Mouse (Mus musculus) megakaryocyte-erythroid progenitor cell, adult 5-6 weeks (primary cell): ENCODE results near the gene Chst14. TPM values are rescaled to one million over a fixed set of nuclear protein-coding genes. Genes with fewer than 3 reads are reported as not detected.

Experiments used
- ATAC-seq: replicated peaks from 2 replicates; pipeline ENCODE4 v1.8.0; 2016; ENCODE audit warnings: mild to moderate bottlenecking, inconsistent platforms; ENCODE audit not compliant: severe bottlenecking, poor library complexity, low FRiP score, low TSS enrichment
- total RNA-seq, 2 experiments: library from RNA; stranded (forward) in 1 of 2; stranded (reverse) in 1 of 2; fragments of 200-1000, 215-1000 nt in 1 of 2; fragments of >200 nt in 1 of 2; fragmentation: Nextera tagmentation in 1 of 2; gene quantifications; 2 replicates each; pipeline ENCODE4 v1.2.3; 2014 to 2017

Chst14 gene
- total RNA-seq, 2 experiments from 2014 or later, result 1.7 to 2.2 TPM

- peak; percentile 5; the same call in 1 of the 2 replicates for ATAC-seq
Observed at GRCm38 (mm10) chr2:118902051-118903025, 24.0 kb upstream of the Chst14 start.

- no peak for ATAC-seq
Observed at GRCm38 (mm10) chr2:118903333-118903741, 23.0 kb upstream of the Chst14 start.

GRCm38 (mm10) chr2:118905433-118906117, 20.7 kb upstream of the Chst14 start:
- ATAC-seq, result no peak

- ATAC-seq, result no peak
Observed at GRCm38 (mm10) chr2:118906118-118906492, 20.2 kb upstream of the Chst14 start.

GRCm38 (mm10) chr2:118907781-118908180, 18.5 kb upstream of the Chst14 start:
- ATAC-seq, result no peak

GRCm38 (mm10) chr2:118909151-118909550, 17.1 kb upstream of the Chst14 start:
- no peak for ATAC-seq

GRCm38 (mm10) chr2:118910605-118911278, 15.6 kb upstream of the Chst14 start:
- ATAC-seq, result no peak

- ATAC-seq, result no peak
Observed at GRCm38 (mm10) chr2:118912706-118913105, 13.6 kb upstream of the Chst14 start.

- ATAC-seq, result no peak
Observed at GRCm38 (mm10) chr2:118913551-118914276, 12.6 kb upstream of the Chst14 start.

GRCm38 (mm10) chr2:118914685-118915084, 11.6 kb upstream of the Chst14 start:
- ATAC-seq, result no peak

GRCm38 (mm10) chr2:118916436-118916835, 9.9 kb upstream of the Chst14 start:
- ATAC-seq, result no peak

GRCm38 (mm10) chr2:118918543-118918942, 7.8 kb upstream of the Chst14 start:
- no peak for ATAC-seq

- ATAC-seq, result no peak
Observed at GRCm38 (mm10) chr2:118920428-118920827, 5.9 kb upstream of the Chst14 start.

GRCm38 (mm10) chr2:118925952-118926351, 344 bp upstream of the Chst14 start:
- 0 out of 2 replicates have a peak, but pooled peaks have one; percentile 3 for ATAC-seq

GRCm38 (mm10) chr2:118926998-118927739, 873 bp downstream of the Chst14 start:
- 0 out of 2 replicates have a peak, but pooled peaks have one; percentile 21 for ATAC-seq

- ATAC-seq, result no peak
Observed at GRCm38 (mm10) chr2:118941341-118941740, 15.0 kb downstream of the Chst14 start.

GRCm38 (mm10) chr2:118943232-118943631, 16.9 kb downstream of the Chst14 start:
- ATAC-seq, result 0 out of 2 replicates have a peak, but pooled peaks have one; percentile 57

GRCm38 (mm10) chr2:118948818-118949217, 22.5 kb downstream of the Chst14 start:
- ATAC-seq, result peak; percentile 85
